Mouse (Mus musculus) liver, postnatal 0 days (tissue): ENCODE data around the gene Miip. TPM values are rescaled to one million over a fixed set of nuclear protein-coding genes. Genes with fewer than 3 reads are reported as not detected.
"Not testable (repeated sequence)": the region's sequence is repeated elsewhere in the genome, so short reads cannot be mapped to it uniquely, and the experiment has no call there.

Source experiments
- ATAC-seq: fragments of 200-750 bp; cut with Nextera tagmentation; 2 replicates; pipeline ENCODE4 v1.8.0; 2017; ENCODE audit warnings: mild to moderate bottlenecking, moderate library complexity
- DNase-seq: peaks from one replicate; pipeline ENCODE4 v3.0.0-alpha.2; 2016
- H3K27ac ChIP-seq: fragments of 300-500 bp; sonication (generic); 2 replicates; pipeline ENCODE4 v1.5.1; 2014; ENCODE audit warnings: antibody characterized with exemption, moderate library complexity, mild to moderate bottlenecking, low read depth
- H3K27me3 ChIP-seq: fragments of 300-500 bp; sonication (generic); 2 replicates; pipeline ENCODE4 v1.6.1; 2014; ENCODE audit warnings: low read length, control low read depth, mixed read lengths; ENCODE audit not compliant: insufficient read depth
- H3K36me3 ChIP-seq: fragments of 300-500 bp; sonication (generic); replicated peaks from 2 replicates; pipeline ENCODE4 v1.6.1; 2014; ENCODE audit warnings: mild to moderate bottlenecking, control low read depth, low read length, moderate library complexity, mixed read lengths; ENCODE audit not compliant: insufficient read depth
- H3K4me1 ChIP-seq: fragments of 300-500 bp; sonication (generic); 2 replicates; pipeline ENCODE4 v1.6.1; 2014; ENCODE audit warnings: antibody characterized with exemption, mild to moderate bottlenecking, control low read depth; ENCODE audit not compliant: insufficient read depth
- H3K4me2 ChIP-seq: fragments of 300-500 bp; sonication (generic); 2 replicates; pipeline ENCODE4 v1.6.1; 2014; ENCODE audit warnings: low read depth, mild to moderate bottlenecking, low read length, moderate library complexity, mixed read lengths
- H3K4me3 ChIP-seq: fragments of 300-500 bp; sonication (generic); 2 replicates; pipeline ENCODE4 v1.5.1; 2014; ENCODE audit warnings: low read depth, low read length
- H3K9ac ChIP-seq: fragments of 300-500 bp; sonication (generic); replicated peaks from 2 replicates; pipeline ENCODE4 v1.6.1; 2014; ENCODE audit warnings: mild to moderate bottlenecking, moderate library complexity
- H3K9me3 ChIP-seq: fragments of 300-500 bp; sonication (generic); 2 replicates; pipeline ENCODE4 v1.6.1; 2016; ENCODE audit warnings: mild to moderate bottlenecking, control low read depth, low read length, mixed read lengths
- CTCF ChIP-seq: sonication (generic); IDR thresholded peaks from 2 replicates; pipeline ENCODE4 v1.5.1; 2016; ENCODE audit warnings: antibody characterized with exemption, low read depth
- EP300 ChIP-seq: IDR thresholded peaks from 2 replicates; pipeline ENCODE4 v1.6.1; 2016; ENCODE audit warnings: antibody characterized with exemption, low read depth, mild to moderate bottlenecking
- WGBS: fragments of 180-500 bp; shearing (Covaris S2); extraction: QIAGEN DNeasy Blood & Tissue Kit; methylation state at CpG from one replicate; pipeline ENCODE4 v1.1.7; 2014; ENCODE audit not compliant: insufficient replicate concordance; 5-methylcytosine and 5-hydroxymethylcytosine counted together
- polyA plus RNA-seq: library from polyadenylated mRNA; unstranded; fragments of >200 nt; fragmentation: Nextera tagmentation; extraction: Ambion mirVana; gene quantifications from 2 replicates; pipeline ENCODE4 v1.2.1, GENCODE M21; 2015

Miip gene
- polyA plus RNA-seq, 1 experiment from 2014 or later = 17.5 TPM

DNA sequence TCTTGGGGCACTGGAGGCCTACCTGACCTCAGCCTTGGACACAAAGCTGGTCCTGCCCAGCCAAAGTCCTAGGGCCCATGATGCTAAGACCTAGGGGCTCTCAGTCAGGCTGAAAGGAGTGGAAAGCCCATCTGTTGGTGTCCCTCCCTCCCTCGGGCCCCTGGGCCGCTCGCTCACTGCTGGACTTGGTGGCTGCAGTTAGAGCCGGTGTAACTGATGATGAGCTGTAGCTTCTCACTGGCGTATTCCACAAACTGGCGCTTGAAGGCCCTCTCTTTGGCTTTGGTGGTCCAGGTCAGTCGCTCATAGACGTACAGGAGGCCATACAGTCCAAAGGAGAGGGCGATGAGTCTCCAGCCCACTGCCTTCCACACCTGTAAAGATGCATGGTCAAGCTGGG is 9.9 kb upstream of the Miip start:
- H3K36me3 ChIP-seq = peaks cover 83% of the 10 kb centered on the region
- H3K9me3 ChIP-seq = no peaks in the 10 kb centered on the region
- no peak overlapping the region for H3K4me3 ChIP-seq
- no peak for ATAC-seq
- no peaks in the 10 kb centered on the region for H3K4me1 ChIP-seq
- H3K27me3 ChIP-seq = no peaks in the 10 kb centered on the region
- no peak overlapping the region for H3K4me2 ChIP-seq
- 81% methylated on average over 9 of the region's 9 CpGs for WGBS
- TF ChIP-seq CTCF = no peak
- no peak for TF ChIP-seq EP300
- no peak overlapping the region for H3K9ac ChIP-seq
- H3K27ac ChIP-seq = no peak overlapping the region
- no peak for DNase-seq

DNA sequence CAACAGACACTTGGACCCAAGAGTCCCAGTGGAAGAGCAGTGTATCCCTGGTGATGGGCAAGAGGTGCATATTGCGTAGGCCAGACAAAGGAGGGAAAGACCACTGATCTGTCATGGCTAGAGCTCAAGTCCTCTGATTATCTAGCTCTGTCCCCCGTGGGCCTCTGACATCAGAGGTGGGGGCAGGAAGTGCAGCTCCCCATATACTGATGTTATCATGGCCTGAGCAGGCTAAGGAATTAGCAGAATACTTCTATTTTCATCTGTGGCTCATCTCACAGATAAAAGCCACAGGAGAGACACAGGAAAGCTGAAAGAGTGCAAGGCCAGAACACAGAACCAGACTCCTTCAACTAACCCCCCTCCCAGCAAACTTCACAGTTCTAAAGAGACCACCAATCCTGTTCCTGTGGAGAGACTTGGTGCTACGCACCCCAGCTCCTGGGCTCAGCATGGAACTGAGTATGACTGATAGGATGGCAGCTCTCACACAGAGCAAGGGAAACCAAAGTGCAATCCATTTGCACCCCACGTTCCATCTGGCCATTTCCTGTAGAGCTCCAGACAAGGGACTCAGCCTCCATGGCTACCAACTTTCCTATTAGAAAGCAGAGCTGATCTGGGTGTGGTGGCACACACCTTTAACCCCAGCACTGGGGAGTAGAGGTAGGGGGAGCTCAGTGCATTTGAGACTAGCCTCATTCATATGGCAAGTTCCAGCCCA is 7.4 kb upstream of the Miip start:
- H3K4me2 ChIP-seq = no peak overlapping the region
- H3K4me3 ChIP-seq = no peak overlapping the region
- H3K27me3 ChIP-seq = no peaks in the 10 kb centered on the region
- ATAC-seq = no peak
- DNase-seq = no peak
- H3K36me3 ChIP-seq = peaks cover 76% of the 10 kb centered on the region
- no peaks in the 10 kb centered on the region for H3K4me1 ChIP-seq
- TF ChIP-seq CTCF (no peak), EP300 (no peak)
- no peak overlapping the region for H3K27ac ChIP-seq
- no peaks in the 10 kb centered on the region for H3K9me3 ChIP-seq
- H3K9ac ChIP-seq = no peak overlapping the region
- 59% methylated on average over 4 of the region's 4 CpGs for WGBS

- DNase-seq = peak; percentile 24
- Histone ChIP-seq H3K4me3 (peak overlapping the region; percentile 99), H3K27ac (peak overlapping the region; percentile 89), H3K36me3 (peaks cover 38% of the 10 kb centered on the region), H3K27me3 (no peaks in the 10 kb centered on the region), H3K9me3 (no peaks in the 10 kb centered on the region), H3K4me1 (peaks cover 22% of the 10 kb centered on the region), H3K9ac (peak overlapping the region; percentile 68), H3K4me2 (peak overlapping the region; percentile 82)
- 9% methylated on average over 5 of the region's 5 CpGs for WGBS
- no peak for ATAC-seq
- TF ChIP-seq EP300 (no peak), CTCF (no peak)
Measured at GRCm38 (mm10) chr4:147869238-147869637, 622 bp upstream of the Miip start.

DNA sequence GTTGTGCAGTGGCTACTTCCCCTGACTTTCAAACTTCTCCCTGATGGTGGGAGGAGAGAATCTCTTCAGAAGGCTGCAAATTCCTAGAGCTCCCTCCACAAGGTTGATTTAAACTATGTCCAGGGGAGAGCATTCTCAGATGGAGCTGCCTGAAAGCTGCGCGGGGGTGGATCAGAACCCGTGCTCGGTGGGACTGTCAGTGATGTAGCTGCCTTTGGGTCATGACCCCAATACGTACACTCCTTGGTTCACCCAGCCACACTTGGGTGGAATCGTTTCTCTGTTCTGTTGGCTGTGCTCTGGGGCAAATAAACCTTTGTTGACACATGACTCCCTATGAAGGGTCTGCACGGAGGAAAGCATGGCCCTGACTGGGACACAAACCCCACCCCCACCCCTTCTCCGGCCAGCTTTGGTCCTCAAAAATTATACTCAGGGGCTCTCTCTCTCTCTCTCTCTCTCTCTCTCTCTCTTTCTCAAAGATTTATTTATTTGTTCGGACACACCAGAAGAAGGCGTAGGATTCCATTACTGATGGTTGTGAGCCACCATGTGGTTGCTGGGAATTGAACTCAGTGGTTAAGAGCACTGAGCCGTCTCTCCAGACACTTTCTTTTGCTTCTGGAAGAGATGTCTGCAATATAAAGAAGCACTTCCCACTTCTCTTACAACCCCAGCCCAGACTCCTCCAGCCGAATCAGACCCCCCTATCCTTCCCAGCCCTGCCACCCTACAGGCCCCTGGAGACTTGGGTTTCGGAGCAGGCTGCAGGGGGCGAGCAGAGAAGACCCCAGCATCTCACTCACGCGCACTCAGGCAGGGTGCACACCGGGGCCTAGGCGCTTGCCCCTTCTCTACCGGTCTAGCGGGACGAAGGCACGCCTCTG is 810 bp downstream of the Miip start:
- no peaks in the 10 kb centered on the region for H3K9me3 ChIP-seq
- peak overlapping the region; percentile 94 for H3K9ac ChIP-seq
- no peaks in the 10 kb centered on the region for H3K27me3 ChIP-seq
- peak overlapping the region; percentile 99 for H3K4me3 ChIP-seq
- peaks cover 22% of the 10 kb centered on the region for H3K4me1 ChIP-seq
- peaks cover 35% of the 10 kb centered on the region for H3K36me3 ChIP-seq
- H3K4me2 ChIP-seq = peak overlapping the region; percentile 82
- DNase-seq = peak; percentile 27
- peak overlapping the region; percentile 95 for H3K27ac ChIP-seq
- peak; percentile 1; the same call in 1 of the 2 replicates for ATAC-seq
- TF ChIP-seq CTCF (no peak; the same call in 1 of the 2 replicates), EP300 (no peak)
- 6% methylated on average over 22 of the region's 22 CpGs for WGBS

- not testable (repeated sequence) for H3K4me3 ChIP-seq, H3K9me3 ChIP-seq, H3K4me2 ChIP-seq
Measured at GRCm38 (mm10) chr4:147866793-147867192, 1.8 kb downstream of the Miip start.

DNA sequence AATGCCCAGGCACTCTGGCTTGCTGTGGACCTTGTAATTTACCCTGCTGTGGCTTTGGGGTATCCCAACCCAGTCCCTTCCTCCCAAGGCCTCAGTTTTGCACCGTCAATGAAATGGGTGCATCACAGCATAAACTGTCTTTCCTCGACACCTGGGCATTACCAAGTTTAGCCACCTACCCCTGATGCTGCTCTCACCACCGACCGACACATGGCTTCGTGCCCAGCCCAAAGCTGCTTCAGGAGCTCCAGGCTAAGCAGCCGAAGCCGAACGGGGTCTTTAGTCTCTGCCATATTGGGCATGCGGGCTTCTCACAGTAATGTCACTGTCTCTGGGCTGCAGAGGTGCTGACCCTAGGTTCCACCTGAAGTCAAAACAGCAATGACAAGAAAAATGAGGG is 2.6 kb downstream of the Miip start:
- no peak for TF ChIP-seq EP300
- TF ChIP-seq CTCF = no peak
- Histone ChIP-seq H3K9ac (no peak overlapping the region), H3K9me3 (no peaks in the 10 kb centered on the region), H3K4me2 (no peak overlapping the region), H3K27me3 (no peaks in the 10 kb centered on the region), H3K4me3 (no peak overlapping the region), H3K36me3 (peaks cover 44% of the 10 kb centered on the region), H3K27ac (no peak overlapping the region), H3K4me1 (peaks cover 22% of the 10 kb centered on the region)
- DNase-seq (peak; percentile 12), ATAC-seq (no peak)
- 93% methylated on average over 9 of the region's 9 CpGs for WGBS

More at GRCm38 (mm10) chr4:147866793-147867192, 1.8 kb downstream of the Miip start:
- H3K36me3 ChIP-seq = peaks cover 37% of the 10 kb centered on the region
- H3K27ac ChIP-seq, ATAC-seq, H3K27me3 ChIP-seq: not testable (repeated sequence)
- peak; percentile 10 for DNase-seq
- peak overlapping the region; percentile 94; the same call in 1 of the 2 replicates for H3K9ac ChIP-seq
- peaks cover 22% of the 10 kb centered on the region for H3K4me1 ChIP-seq
- WGBS = 60% methylated on average over 3 of the region's 3 CpGs
